Mouse (Mus musculus) forebrain, embryonic 16.5 days (tissue): Measurements from ENCODE around the gene Acap2. TPM values are rescaled to one million over a fixed set of nuclear protein-coding genes. Genes with fewer than 3 reads are reported as not detected.

Experiments
- ATAC-seq: fragments of 200-750 bp; cut with Nextera tagmentation; 2 replicates; pipeline ENCODE4 v1.8.0; 2017; ENCODE audit warnings: mild to moderate bottlenecking, moderate library complexity
- H3K27ac ChIP-seq: fragments of 300-500 bp; sonication (generic); 2 replicates; pipeline ENCODE4 v1.5.1; 2014; ENCODE audit warnings: low read length, control low read depth
- H3K27me3 ChIP-seq: fragments of 300-500 bp; sonication (generic); replicated peaks from 2 replicates; pipeline ENCODE4 v1.6.1; 2014; ENCODE audit warnings: low read length; ENCODE audit not compliant: control insufficient read depth, insufficient read depth
- H3K36me3 ChIP-seq: fragments of 300-500 bp; sonication (generic); 2 replicates; pipeline ENCODE4 v1.6.1; 2014; ENCODE audit not compliant: control insufficient read depth, insufficient read depth
- H3K4me1 ChIP-seq: fragments of 300-500 bp; sonication (generic); replicated peaks from 2 replicates; pipeline ENCODE4 v1.6.1; 2014; ENCODE audit warnings: low read length; ENCODE audit not compliant: control insufficient read depth, insufficient read depth
- H3K4me2 ChIP-seq: fragments of 300-500 bp; sonication (generic); 2 replicates; pipeline ENCODE4 v1.6.1; 2014; ENCODE audit warnings: mild to moderate bottlenecking, low read length, control low read depth
- H3K4me3 ChIP-seq: fragments of 300-500 bp; sonication (generic); replicated peaks from 2 replicates; pipeline ENCODE4 v1.5.1; 2014; ENCODE audit warnings: mild to moderate bottlenecking, low read length, control low read depth
- H3K9ac ChIP-seq: fragments of 300-500 bp; sonication (generic); replicated peaks from 2 replicates; pipeline ENCODE4 v1.6.1; 2014; ENCODE audit warnings: low read depth, low read length, control low read depth
- H3K9me3 ChIP-seq: fragments of 300-500 bp; sonication (generic); 2 replicates; pipeline ENCODE4 v1.6.1; 2016; ENCODE audit warnings: low read length; ENCODE audit not compliant: control insufficient read depth
- whole genome bisulfite sequencing: fragments of 180-500 bp; shearing (Covaris S2); extraction: QIAGEN DNeasy Blood & Tissue Kit; methylation state at CpG from one replicate; pipeline ENCODE4 v1.1.7; 2014; 5-methylcytosine and 5-hydroxymethylcytosine counted together
- polyA plus RNA-seq: library from polyadenylated mRNA; unstranded; fragments of >200 nt; fragmentation: Nextera tagmentation; extraction: Ambion mirVana; gene quantifications from 2 replicates; pipeline ENCODE4 v1.2.1, GENCODE M21; 2015

Gene Acap2
- 12.7 and 15.0 TPM in 2 replicates for polyA plus RNA-seq

- Histone ChIP-seq H3K4me1 (peaks cover 16% of the 10 kb centered on the region), H3K27ac (peak within 1 kb of the TSS; percentile 97), H3K27me3 (no peaks in the 10 kb centered on the region), H3K36me3 (no peaks in the 10 kb centered on the region), H3K4me2 (peak within 1 kb of the TSS; percentile 77), H3K4me3 (peak within 1 kb of the TSS; percentile 98), H3K9ac (peak within 1 kb of the TSS; percentile 97), H3K9me3 (no peaks in the 10 kb centered on the region)
- ATAC-seq, result peak; percentile 99
- under 1% methylated on average over 71 of the region's 73 CpGs for WGBS
These were observed at the start of gene Acap2 for GRCm38 (mm10) chr16:31200790-31201567. Gene Acap2 (minus strand): TSS chr16:31201245.

DNA sequence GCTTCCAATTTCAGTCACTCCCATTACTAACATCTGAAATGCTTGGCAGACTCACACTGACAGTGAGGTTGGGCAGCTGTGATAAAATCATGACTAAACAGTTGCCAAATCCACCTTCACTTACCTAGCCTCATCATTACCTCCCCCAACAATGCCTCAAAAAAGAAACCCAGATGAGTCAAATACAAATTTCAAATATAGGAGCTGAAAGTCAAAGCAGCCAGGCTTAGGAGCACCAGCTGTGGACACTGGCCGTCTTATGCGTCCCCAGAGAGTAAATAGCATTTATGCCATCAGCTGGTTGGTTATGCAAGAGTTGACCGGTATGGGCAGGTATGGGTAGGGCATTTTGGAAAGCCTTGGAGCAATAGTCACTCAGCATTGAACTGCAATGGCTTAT is 48.4 kb upstream of the Acap2 start:
- ATAC-seq, result no peak

DNA sequence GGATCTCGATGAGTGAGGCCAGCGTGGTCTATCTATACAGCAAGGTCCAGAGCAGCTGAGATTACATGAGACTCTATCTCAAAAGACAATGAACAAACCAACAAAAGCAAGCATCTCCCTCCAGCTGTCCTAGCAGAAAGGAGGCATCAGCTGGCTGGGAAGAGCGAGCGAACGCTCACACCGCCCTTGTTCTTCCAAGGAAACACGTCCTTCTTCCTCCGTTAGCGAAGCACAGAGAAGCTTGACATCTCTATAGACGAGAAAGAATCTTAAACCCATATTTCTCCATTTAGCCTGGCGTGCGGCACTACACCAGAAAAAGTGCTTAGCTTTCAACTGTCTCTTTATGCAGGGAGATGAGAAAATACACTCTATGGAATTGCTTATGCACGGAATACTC is 47.7 kb upstream of the Acap2 start:
- 90% methylated on average over 13 of the region's 13 CpGs for WGBS
- no peak overlapping the region for H3K9ac ChIP-seq

More for the DNA sequence above, 48.4 kb upstream of the Acap2 start:
- WGBS, result 97% methylated on average over 3 of the region's 3 CpGs
- H3K27ac ChIP-seq, result no peak overlapping the region
- H3K4me1 ChIP-seq, result no peaks in the 10 kb centered on the region
- no peak overlapping the region for H3K4me3 ChIP-seq
- no peaks in the 10 kb centered on the region for H3K27me3 ChIP-seq
- no peaks in the 10 kb centered on the region for H3K9me3 ChIP-seq
- H3K9ac ChIP-seq, result no peak overlapping the region
- H3K4me2 ChIP-seq, result no peak overlapping the region
- H3K36me3 ChIP-seq, result no peaks in the 10 kb centered on the region

GRCm38 (mm10) chr16:31247442-31247841 is 46.4 kb upstream of the Acap2 start:
- ATAC-seq, result no peak
- no peaks in the 10 kb centered on the region for H3K4me1 ChIP-seq
- H3K4me3 ChIP-seq, result no peak overlapping the region
- no peak overlapping the region for H3K9ac ChIP-seq
- no peaks in the 10 kb centered on the region for H3K9me3 ChIP-seq
- H3K27ac ChIP-seq, result no peak overlapping the region
- no peak overlapping the region for H3K4me2 ChIP-seq
- H3K27me3 ChIP-seq, result no peaks in the 10 kb centered on the region
- WGBS, result 87% methylated on average over 7 of the region's 7 CpGs
- H3K36me3 ChIP-seq, result no peaks in the 10 kb centered on the region

More for the DNA sequence above, 47.7 kb upstream of the Acap2 start:
- Histone ChIP-seq H3K4me3 (no peak overlapping the region), H3K27ac (no peak overlapping the region), H3K27me3 (no peaks in the 10 kb centered on the region), H3K9me3 (no peaks in the 10 kb centered on the region), H3K4me1 (no peaks in the 10 kb centered on the region), H3K4me2 (no peak overlapping the region), H3K36me3 (no peaks in the 10 kb centered on the region)
- ATAC-seq, result no peak

- no peaks in the 10 kb centered on the region for H3K9me3 ChIP-seq
- H3K27me3 ChIP-seq, result no peaks in the 10 kb centered on the region
- H3K9ac ChIP-seq, result no peak overlapping the region
- no peak overlapping the region for H3K4me2 ChIP-seq
- no peak overlapping the region for H3K4me3 ChIP-seq
- H3K27ac ChIP-seq, result no peak overlapping the region
- 86% methylated on average over 3 of the region's 3 CpGs for WGBS
- no peaks in the 10 kb centered on the region for H3K36me3 ChIP-seq
- no peak for ATAC-seq
- H3K4me1 ChIP-seq, result no peaks in the 10 kb centered on the region
These were observed 43.0 kb upstream of the Acap2 start for GRCm38 (mm10) chr16:31244053-31244452.

DNA sequence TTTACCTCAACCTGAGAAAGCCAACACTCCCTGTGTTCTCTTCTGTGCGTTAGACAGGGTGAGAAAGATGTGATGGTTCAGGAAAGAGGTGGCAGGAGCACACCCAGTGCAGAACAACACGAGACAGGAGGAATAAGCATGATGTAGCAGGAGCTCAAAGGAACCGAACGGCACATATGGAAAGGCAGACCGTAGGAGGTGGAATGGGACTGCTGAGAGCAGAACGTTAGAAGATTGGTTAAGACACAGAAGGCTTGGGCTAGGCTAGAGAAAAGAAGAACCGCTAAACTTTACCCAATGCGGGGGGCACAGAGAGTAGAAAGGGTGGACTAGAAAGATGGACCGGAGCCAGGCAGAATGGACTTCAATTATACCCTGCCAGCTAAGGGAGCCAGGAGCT is 40.4 kb upstream of the Acap2 start:
- Histone ChIP-seq H3K4me2 (no peak overlapping the region), H3K27me3 (no peaks in the 10 kb centered on the region), H3K4me1 (no peaks in the 10 kb centered on the region), H3K36me3 (no peaks in the 10 kb centered on the region), H3K9ac (no peak overlapping the region), H3K4me3 (no peak overlapping the region), H3K27ac (no peak overlapping the region), H3K9me3 (no peaks in the 10 kb centered on the region)
- 81% methylated on average over 9 of the region's 9 CpGs for WGBS
- ATAC-seq, result no peak

DNA sequence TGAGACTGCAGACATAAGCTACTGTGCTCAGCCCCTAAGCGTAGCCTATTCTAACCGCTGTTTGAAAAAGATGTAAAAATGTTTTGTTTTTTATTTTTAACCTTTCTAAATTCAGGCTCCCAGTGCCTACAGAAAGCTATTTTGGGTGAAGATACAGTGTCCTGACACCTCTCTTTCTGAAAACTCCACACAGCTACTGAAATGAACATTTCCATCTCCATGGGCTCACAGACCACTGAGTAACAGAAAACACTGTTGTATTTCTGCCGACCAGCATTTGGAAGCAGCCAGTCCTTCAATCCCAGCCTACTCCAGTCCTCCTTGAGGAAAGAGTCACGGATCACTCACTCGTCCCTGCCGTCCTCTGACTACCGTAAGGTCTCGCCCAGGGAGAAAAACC is 39.5 kb upstream of the Acap2 start:
- WGBS, result 92% methylated on average over 8 of the region's 8 CpGs
- ATAC-seq, result no peak
- H3K9ac ChIP-seq, result no peak overlapping the region

DNA sequence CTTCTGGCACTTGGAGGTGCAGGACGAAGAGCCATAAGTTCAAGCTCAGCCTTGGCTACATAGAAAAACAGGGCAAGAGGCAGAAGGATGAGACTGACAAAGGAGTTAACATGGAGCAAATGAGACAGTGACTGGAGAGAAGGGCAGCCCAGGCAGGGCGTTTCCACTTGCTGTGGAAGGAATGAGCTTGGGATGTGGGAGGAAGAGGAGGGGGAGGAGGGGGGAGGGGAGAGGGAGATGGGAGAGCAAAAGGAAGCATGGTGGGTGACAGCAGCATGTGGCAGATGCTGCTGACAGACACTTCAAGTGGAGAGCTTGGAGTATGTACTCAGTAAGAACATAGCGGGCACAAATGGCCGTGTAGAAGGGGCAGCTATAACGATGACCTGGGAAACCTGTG is 37.2 kb upstream of the Acap2 start:
- no peaks in the 10 kb centered on the region for H3K9me3 ChIP-seq
- WGBS, result 77% methylated on average over 5 of the region's 5 CpGs
- H3K4me2 ChIP-seq, result no peak overlapping the region
- H3K4me3 ChIP-seq, result no peak overlapping the region
- peaks cover 7% of the 10 kb centered on the region for H3K4me1 ChIP-seq
- no peak for ATAC-seq
- no peak overlapping the region for H3K9ac ChIP-seq
- no peaks in the 10 kb centered on the region for H3K27me3 ChIP-seq
- no peaks in the 10 kb centered on the region for H3K36me3 ChIP-seq
- H3K27ac ChIP-seq, result no peak overlapping the region

More for the DNA sequence above, 39.5 kb upstream of the Acap2 start:
- H3K27me3 ChIP-seq, result no peaks in the 10 kb centered on the region
- no peaks in the 10 kb centered on the region for H3K9me3 ChIP-seq
- no peak overlapping the region for H3K4me3 ChIP-seq
- no peak overlapping the region for H3K27ac ChIP-seq
- H3K4me1 ChIP-seq, result no peaks in the 10 kb centered on the region
- no peak overlapping the region for H3K4me2 ChIP-seq
- H3K36me3 ChIP-seq, result no peaks in the 10 kb centered on the region

DNA sequence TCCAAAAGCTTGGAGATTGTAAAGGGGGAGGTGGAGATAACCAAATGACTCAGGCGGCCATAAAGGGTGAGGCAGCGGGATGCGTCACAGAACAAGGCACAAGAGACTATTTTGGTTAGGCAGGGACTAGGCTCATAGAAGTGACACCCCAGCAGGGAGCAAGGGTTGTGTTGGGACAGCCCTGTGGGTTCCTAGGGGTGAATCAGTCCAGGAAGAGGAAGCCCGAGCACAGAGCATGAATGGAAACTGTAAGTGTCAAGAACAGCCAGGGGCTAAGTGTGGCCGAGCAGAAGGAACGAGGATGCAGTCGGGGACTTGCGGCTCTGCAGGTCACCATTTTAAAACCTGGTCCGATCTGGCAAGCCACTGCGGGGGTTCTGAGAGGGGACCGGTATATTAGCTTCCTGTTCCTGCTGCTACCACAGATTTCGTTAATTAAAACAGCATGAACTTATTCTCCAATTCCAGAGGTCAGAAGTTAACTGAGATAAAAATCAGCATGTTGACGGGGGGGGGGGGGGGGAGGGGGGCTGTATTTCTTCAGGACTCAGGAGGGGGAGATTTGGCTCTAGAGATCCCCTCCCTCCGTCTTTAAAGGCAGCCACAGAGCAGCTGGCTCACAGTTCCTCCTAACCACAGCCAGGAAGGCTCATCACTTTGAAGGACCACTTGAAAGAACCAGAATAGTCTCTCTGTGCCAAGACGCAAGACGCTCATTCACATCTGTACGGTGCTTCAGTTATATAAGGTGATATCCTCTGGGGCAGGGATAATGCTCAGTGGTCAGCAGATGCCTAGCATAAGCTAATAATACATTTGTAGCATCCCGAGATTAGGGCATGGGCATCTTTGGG is 34.6 kb upstream of the Acap2 start:
- 37% methylated on average over 17 of the region's 18 CpGs for WGBS
- Histone ChIP-seq H3K9me3 (no peaks in the 10 kb centered on the region), H3K27ac (no peak overlapping the region), H3K9ac (no peak overlapping the region), H3K27me3 (no peaks in the 10 kb centered on the region), H3K4me2 (no peak overlapping the region), H3K4me1 (peaks cover 8% of the 10 kb centered on the region), H3K4me3 (no peak overlapping the region), H3K36me3 (no peaks in the 10 kb centered on the region)
- no peak for ATAC-seq
